Mouse (Mus musculus) limb, embryonic 11.5 days (tissue): ENCODE results near the gene Hpd. TPM values are rescaled to one million over a fixed set of nuclear protein-coding genes. Genes with fewer than 3 reads are reported as not detected.

Experiments used
- ATAC-seq: fragments of 200-750 bp; cut with Nextera tagmentation; 2 replicates; pipeline ENCODE4 v1.8.0; 2017; ENCODE audit warnings: low read depth; ENCODE audit not compliant: insufficient number of reproducible peaks, low FRiP score, low TSS enrichment
- DNase-seq: peaks from one replicate; pipeline ENCODE4 v3.0.0-alpha.2; 2015; ENCODE audit warnings: low spot score
- H3K27ac ChIP-seq: fragments of 300-500 bp; sonication (generic); replicated peaks from 2 replicates; pipeline ENCODE4 v1.5.1; 2014; ENCODE audit warnings: low read depth, mild to moderate bottlenecking, low read length
- H3K27me3 ChIP-seq: fragments of 300-500 bp; sonication (generic); 2 replicates; pipeline ENCODE4 v1.6.1; 2014; ENCODE audit warnings: mild to moderate bottlenecking, low read length, mixed read lengths; ENCODE audit not compliant: control insufficient read depth, insufficient read depth
- H3K36me3 ChIP-seq: fragments of 300-500 bp; sonication (generic); 2 replicates; pipeline ENCODE4 v1.6.1; 2014; ENCODE audit warnings: mild to moderate bottlenecking, low read length, moderate library complexity, mixed read lengths; ENCODE audit not compliant: control insufficient read depth, insufficient read depth
- H3K4me1 ChIP-seq: fragments of 300-500 bp; sonication (generic); 2 replicates; pipeline ENCODE4 v1.6.1; 2014; ENCODE audit warnings: low read length, mixed read lengths; ENCODE audit not compliant: control insufficient read depth, insufficient read depth
- H3K4me2 ChIP-seq: fragments of 300-500 bp; sonication (generic); 2 replicates; pipeline ENCODE4 v1.6.1; 2014; ENCODE audit warnings: low read depth, mild to moderate bottlenecking, moderate library complexity; ENCODE audit not compliant: severe bottlenecking
- H3K4me3 ChIP-seq: fragments of 300-500 bp; sonication (generic); 2 replicates; pipeline ENCODE4 v1.5.1; 2014; ENCODE audit warnings: low read depth, low read length
- H3K9ac ChIP-seq: fragments of 300-500 bp; sonication (generic); 2 replicates; pipeline ENCODE4 v1.6.1; 2014; ENCODE audit warnings: mild to moderate bottlenecking, low read length
- H3K9me3 ChIP-seq: fragments of 300-500 bp; sonication (generic); 2 replicates; pipeline ENCODE4 v1.6.1; 2016; ENCODE audit warnings: low read length; ENCODE audit not compliant: control insufficient read depth
- WGBS: fragments of 180-500 bp; shearing (Covaris S2); extraction: QIAGEN DNeasy Blood & Tissue Kit; methylation state at CpG from one replicate; pipeline ENCODE4 v1.1.7; 2014; 5-methylcytosine and 5-hydroxymethylcytosine counted together
- polyA plus RNA-seq: library from polyadenylated mRNA; unstranded; fragments of >200 nt; fragmentation: Nextera tagmentation; extraction: Ambion mirVana; gene quantifications from 2 replicates; pipeline ENCODE4 v1.2.1, GENCODE M21; 2014

The Hpd gene
- polyA plus RNA-seq, 1 experiment from 2014 or later: not detected

DNA sequence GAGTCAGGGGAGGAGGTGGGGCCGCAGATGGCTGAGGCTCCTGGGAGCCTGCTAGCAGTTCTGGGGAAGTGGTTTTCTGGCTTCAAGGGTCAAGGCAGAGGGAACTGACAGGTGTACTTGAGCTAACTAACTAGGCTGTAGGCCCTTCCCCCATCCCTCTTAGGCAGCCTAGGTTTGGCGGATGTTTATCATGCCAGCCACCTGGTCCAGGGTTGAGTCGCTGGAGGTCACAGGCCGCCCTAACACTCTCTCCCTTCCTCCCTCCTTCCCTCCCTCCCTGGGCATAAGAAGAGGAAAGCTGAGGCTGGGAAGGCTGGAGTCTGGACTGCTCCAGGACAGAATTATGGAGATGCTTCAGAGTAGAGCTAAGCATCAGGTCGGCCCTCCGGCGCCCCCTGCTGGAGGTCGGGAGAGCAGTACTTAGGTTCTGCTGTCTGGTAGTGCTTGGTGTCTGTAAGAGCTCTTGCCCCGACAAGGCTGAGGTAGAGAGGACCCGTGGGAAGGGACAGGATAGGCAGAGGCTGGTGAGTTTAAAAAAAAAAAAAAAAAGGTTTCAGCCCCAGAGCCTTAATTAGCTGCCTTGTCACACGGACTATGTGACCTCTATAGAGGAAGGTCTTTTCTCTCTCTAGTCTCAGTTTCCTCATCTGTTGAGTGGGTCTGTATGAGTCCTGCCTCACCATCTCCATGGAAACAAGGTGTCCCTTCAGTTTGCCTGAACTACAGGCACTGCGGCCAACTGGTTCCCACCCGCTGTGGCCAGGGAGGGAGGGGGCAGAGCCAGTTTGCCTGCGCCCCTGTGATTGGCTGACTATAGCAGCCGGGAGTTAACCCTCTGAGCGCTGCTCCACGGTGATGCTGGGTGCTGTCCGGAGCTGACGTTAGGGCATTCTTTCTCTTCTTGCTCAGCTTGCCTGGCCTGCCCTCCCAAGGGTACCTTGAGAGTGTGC, 32.8 kb downstream of the Hpd start:
- peak overlapping the region; percentile 40 for H3K4me2 ChIP-seq
- H3K27ac ChIP-seq: no peak overlapping the region; the same call in 1 of the 2 replicates
- 10% methylated on average over 19 of the region's 19 CpGs for WGBS
- H3K27me3 ChIP-seq: no peaks in the 10 kb centered on the region
- H3K36me3 ChIP-seq: peaks cover 51% of the 10 kb centered on the region
- DNase-seq (peak; percentile 92), ATAC-seq (peak; percentile 80)
- H3K4me3 ChIP-seq: peak overlapping the region; percentile 9
- no peaks in the 10 kb centered on the region for H3K9me3 ChIP-seq
- H3K4me1 ChIP-seq: peaks cover 39% of the 10 kb centered on the region
- H3K9ac ChIP-seq: 0 out of 2 replicates have a peak overlapping the region, but pooled peaks have one; percentile 34

DNA sequence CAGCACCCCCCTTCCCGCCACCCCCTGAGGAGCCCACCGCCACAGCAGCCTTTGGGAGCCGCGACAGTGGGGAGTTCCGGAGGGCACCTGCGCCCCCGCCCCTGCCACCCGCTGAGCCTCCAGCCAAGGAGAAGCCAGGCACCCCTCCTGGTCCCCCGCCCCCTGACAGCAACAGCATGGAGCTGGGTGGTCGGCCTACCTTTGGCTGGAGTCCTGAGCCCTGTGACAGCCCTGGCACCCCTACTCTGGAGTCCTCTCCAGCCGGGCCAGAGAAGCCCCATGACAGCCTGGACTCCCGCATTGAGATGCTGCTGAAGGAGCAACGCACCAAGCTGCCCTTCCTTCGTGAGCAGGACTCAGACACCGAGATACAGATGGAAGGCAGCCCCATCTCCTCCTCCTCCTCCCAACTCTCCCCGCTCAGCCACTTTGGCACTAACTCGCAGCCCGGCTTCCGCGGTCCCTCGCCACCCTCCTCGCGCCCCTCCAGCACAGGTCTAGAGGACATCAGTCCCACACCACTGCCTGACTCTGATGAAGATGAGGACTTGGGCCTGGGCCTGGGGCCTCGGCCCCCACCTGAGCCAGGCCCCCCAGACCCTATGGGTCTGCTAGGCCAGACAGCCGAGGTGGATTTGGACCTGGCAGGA, 34.3 kb downstream of the Hpd start:
- H3K9me3 ChIP-seq: no peaks in the 10 kb centered on the region
- no peak overlapping the region for H3K9ac ChIP-seq
- 89% methylated on average over 25 of the region's 25 CpGs for WGBS
- peaks cover 49% of the 10 kb centered on the region for H3K4me1 ChIP-seq
- ATAC-seq (no peak), DNase-seq (no peak)
- H3K27me3 ChIP-seq: no peaks in the 10 kb centered on the region
- 0 out of 2 replicates have a peak overlapping the region, but pooled peaks have one; percentile 21 for H3K27ac ChIP-seq
- peak overlapping the region; percentile 10; the same call in 1 of the 2 replicates for H3K4me2 ChIP-seq
- no peak overlapping the region for H3K4me3 ChIP-seq
- H3K36me3 ChIP-seq: peaks cover 41% of the 10 kb centered on the region

DNA sequence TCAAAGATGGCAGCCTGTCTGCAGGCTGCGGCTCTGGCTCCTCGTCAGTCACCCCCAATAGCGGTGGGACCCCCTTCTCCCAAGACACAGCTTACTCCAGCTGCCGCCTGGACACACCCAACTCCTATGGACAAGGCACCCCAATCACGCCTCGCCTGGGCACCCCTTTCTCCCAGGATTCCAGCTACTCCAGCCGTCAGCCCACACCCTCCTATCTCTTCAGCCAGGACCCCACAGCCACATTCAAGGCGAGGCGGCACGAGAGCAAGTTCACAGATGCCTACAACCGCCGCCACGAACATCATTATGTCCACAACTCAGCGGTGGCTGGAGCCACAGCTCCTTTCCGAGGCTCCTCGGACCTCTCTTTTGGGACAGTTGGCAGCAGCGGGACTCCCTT, 35.0 kb downstream of the Hpd start:
- Histone ChIP-seq H3K27me3 (no peaks in the 10 kb centered on the region), H3K4me3 (no peak overlapping the region), H3K36me3 (peaks cover 35% of the 10 kb centered on the region), H3K9me3 (no peaks in the 10 kb centered on the region), H3K4me2 (no peak overlapping the region), H3K4me1 (peaks cover 49% of the 10 kb centered on the region), H3K9ac (no peak overlapping the region), H3K27ac (no peak overlapping the region)
- no peak for DNase-seq
- 85% methylated on average over 17 of the region's 17 CpGs for WGBS
- no peak for ATAC-seq

DNA sequence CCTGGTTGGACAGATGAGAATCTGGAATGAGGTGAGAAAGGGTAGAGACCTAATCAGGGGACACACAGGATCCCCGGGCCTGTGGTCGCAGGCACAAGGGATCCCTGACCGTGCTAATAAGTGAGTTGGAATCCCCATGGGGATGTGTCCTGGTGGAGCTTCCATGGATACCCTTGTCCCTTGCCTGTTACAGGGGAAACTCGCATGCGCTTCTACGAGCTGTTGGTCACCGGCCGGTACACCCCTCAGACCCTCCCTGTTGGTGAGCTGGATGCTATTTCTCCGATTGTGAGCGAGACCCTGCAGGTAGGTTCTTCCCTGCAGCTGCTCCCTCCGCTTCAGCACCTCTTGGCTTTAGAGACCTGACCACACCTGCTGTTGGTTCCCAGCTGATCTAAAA, 36.2 kb downstream of the Hpd start:
- Histone ChIP-seq H3K9me3 (no peaks in the 10 kb centered on the region), H3K36me3 (peaks cover 27% of the 10 kb centered on the region), H3K4me2 (no peak overlapping the region), H3K27ac (no peak overlapping the region), H3K4me3 (no peak overlapping the region), H3K27me3 (no peaks in the 10 kb centered on the region), H3K9ac (no peak overlapping the region), H3K4me1 (peaks cover 49% of the 10 kb centered on the region)
- WGBS: 92% methylated on average over 11 of the region's 11 CpGs
- DNase-seq (no peak), ATAC-seq (no peak)

DNA sequence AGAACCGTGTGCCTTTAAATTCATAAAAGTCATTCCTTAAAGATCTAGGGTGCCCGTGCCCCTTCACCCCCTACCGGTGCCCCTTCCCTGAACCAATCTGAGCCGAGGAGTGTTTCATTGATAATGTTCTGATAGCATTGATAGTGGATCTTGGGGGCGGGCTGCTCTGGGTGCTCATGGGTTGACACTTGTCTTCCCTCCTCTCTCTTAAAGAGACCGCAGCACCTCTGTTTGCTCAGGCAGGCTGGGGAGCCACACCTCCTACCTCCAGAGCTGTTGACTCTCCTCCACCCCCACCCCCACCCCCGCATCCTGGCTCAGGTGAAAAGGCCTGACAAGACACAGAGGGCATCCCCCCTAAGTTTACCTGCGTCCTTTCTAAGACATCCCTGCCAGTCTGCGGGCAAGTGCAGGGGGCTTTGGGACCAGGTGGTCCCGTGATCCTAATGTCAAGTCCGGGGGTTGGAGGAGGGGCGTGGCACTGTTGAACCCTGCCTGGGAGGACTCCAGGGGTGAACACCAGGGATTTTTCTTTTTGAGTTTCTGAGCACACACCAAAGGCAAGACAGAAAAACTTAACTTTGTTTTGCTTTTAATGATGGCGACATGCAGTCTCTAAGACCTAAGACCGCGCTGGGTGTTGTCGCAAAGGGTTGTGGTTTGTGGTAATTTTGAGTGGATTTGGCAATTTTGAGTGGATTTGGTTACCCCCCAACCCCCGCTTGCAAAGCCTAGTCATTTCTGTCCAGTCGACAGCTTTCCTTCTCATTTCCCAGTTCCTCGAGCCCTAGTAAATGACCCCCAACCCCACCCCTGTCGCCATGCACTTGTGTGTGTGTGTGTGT, 37.6 kb downstream of the Hpd start:
- Histone ChIP-seq H3K4me2 (peak overlapping the region; percentile 100), H3K4me3 (peak overlapping the region; percentile 95), H3K4me1 (peaks cover 36% of the 10 kb centered on the region), H3K27ac (no peak overlapping the region; the same call in 1 of the 2 replicates), H3K27me3 (no peaks in the 10 kb centered on the region), H3K36me3 (peaks cover 24% of the 10 kb centered on the region), H3K9ac (peak overlapping the region; percentile 23; the same call in 1 of the 2 replicates), H3K9me3 (no peaks in the 10 kb centered on the region)
- DNase-seq: no peak
- 40% methylated on average over 20 of the region's 20 CpGs for WGBS
- ATAC-seq: no peak

DNA sequence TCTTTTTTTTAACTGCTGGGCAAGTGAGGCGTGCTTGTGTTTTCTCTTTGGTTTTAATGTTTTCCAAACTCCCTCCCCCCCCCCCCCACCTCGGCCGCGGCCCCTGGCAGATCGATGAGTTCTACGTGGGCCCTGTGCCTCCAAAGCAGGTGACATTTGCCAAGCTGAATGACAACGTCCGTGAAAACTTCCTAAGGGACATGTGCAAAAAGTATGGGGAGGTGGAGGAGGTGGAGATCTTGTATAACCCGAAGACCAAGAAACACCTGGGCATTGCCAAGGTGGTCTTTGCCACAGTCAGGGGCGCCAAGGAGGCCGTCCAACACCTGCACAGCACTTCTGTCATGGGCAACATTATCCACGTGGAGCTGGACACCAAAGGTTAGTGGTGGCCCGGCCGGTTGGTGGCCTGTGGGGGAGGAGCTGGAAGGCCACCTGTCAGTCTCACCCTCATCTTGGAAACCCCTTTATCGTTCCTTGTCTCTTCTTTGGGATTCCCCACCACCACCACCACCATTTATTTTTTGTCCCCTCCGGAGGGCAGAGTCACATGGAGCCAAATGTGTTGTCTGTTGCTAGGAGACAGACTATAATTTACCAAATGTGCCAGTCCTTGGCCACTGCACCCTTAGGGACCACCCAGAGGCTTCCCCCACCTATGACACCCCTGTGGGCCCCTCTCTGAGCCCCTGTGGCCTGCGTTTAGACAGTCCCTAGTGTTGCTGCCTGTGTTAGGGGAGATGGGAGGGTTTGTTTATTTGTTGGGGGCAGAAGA, 38.4 kb downstream of the Hpd start:
- Histone ChIP-seq H3K9ac (peak overlapping the region; percentile 40; the same call in 1 of the 2 replicates), H3K9me3 (no peaks in the 10 kb centered on the region), H3K4me2 (peak overlapping the region; percentile 100), H3K27me3 (no peaks in the 10 kb centered on the region), H3K36me3 (peaks cover 24% of the 10 kb centered on the region), H3K4me1 (peaks cover 31% of the 10 kb centered on the region), H3K4me3 (peak overlapping the region; percentile 95), H3K27ac (0 out of 2 replicates have a peak overlapping the region, but pooled peaks have one; percentile 18)
- WGBS: 7% methylated on average over 17 of the region's 17 CpGs
- DNase-seq (no peak), ATAC-seq (no peak)

DNA sequence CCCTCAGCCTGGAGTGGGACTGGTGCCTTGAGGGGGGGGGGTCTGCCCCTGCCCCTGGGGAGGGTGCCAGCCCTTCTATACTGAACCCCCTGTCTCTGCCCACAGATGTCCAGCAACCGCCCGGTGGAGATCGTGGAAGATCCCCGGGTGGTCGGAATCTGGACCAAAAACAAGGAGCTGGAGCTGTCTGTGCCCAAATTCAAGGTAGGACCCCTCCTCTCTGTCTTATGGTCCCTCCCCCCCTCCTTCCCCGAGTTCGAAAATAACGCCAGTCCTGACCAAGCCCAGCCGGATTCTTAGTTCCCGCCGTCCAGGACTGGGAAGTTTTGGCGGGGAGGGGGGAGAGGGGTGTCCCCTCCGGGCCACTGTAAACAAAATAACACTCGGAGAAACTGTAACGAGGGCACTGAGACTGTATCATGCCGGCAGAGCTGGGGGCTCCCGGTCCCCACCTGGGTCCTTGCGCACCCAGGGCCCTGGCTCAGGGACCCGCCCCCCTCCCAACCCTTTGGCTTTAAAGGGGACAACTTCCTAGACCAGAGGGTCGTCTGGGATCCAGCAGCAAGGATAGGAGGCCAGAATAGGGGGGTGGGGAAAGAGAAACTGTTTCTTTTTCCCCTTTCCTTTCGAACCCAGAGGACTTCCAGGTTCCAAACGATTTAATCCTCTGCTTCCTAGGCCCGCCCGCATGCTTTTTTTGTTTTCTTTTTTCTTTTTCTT, 39.1 kb downstream of the Hpd start:
- H3K9me3 ChIP-seq: no peaks in the 10 kb centered on the region
- H3K4me3 ChIP-seq: peak overlapping the region; percentile 95
- H3K9ac ChIP-seq: peak overlapping the region; percentile 100
- ATAC-seq (no peak), DNase-seq (peak; percentile 55)
- peak overlapping the region; percentile 100; the same call in 1 of the 2 replicates for H3K27ac ChIP-seq
- H3K27me3 ChIP-seq: no peaks in the 10 kb centered on the region
- peaks cover 28% of the 10 kb centered on the region for H3K4me1 ChIP-seq
- peak overlapping the region; percentile 100 for H3K4me2 ChIP-seq
- H3K36me3 ChIP-seq: peaks cover 20% of the 10 kb centered on the region
- 2% methylated on average over 24 of the region's 24 CpGs for WGBS
